Mouse (Mus musculus): ENCODE data around the gene Ociad1.

DNA sequence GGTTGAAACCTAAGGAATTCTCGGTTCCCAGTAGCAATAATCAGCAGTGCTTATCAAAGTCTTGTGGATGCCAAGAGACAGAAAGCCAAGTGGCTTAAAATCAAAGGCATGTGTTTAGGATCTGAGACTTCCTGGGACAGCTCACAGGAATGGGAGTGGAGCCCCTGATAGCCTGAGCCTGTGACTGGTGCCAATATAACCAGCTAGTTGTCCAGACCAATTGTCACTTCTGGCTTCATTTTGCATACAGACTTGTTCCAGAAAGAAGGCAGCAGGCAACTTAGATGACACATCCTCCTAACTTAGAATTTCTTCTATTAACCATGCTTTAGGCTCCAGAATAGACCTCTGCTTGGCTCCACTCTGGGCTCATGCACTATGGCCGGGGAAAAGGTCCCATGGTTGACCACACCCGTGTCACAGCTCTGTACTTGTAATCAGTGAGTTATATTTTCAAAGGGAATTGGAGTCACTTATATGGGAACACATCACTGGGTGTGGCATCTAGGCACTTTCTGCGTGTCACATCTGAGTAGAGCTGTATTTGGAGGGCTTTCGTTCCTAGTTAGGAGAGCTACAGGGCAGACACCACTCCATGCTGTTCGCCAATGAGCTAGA, 66.7 kb downstream of the Ociad1 start:
- no peak for TF ChIP-seq CTCF (IDR thresholded peaks at IDR 0.05; ENCODE audit: extremely low read depth, insufficient read depth, insufficient read length, insufficient replicate concordance)
- TF ChIP-seq POLR2A (IDR thresholded peaks at IDR 0.05; ENCODE audit: low read depth, low read length): no peak
